Mouse (Mus musculus) forebrain, embryonic 16.5 days (tissue): Measurements from ENCODE around the gene Itga9. TPM values are rescaled to one million over a fixed set of nuclear protein-coding genes. Genes with fewer than 3 reads are reported as not detected.

Source experiments
- ATAC-seq: fragments of 200-750 bp; cut with Nextera tagmentation; 2 replicates; pipeline ENCODE4 v1.8.0; 2017; ENCODE audit warnings: mild to moderate bottlenecking, moderate library complexity
- H3K27ac ChIP-seq: fragments of 300-500 bp; sonication (generic); 2 replicates; pipeline ENCODE4 v1.5.1; 2014; ENCODE audit warnings: low read length, control low read depth
- H3K27me3 ChIP-seq: fragments of 300-500 bp; sonication (generic); replicated peaks from 2 replicates; pipeline ENCODE4 v1.6.1; 2014; ENCODE audit warnings: low read length; ENCODE audit not compliant: control insufficient read depth, insufficient read depth
- H3K36me3 ChIP-seq: fragments of 300-500 bp; sonication (generic); 2 replicates; pipeline ENCODE4 v1.6.1; 2014; ENCODE audit not compliant: control insufficient read depth, insufficient read depth
- H3K4me1 ChIP-seq: fragments of 300-500 bp; sonication (generic); replicated peaks from 2 replicates; pipeline ENCODE4 v1.6.1; 2014; ENCODE audit warnings: low read length; ENCODE audit not compliant: control insufficient read depth, insufficient read depth
- H3K4me2 ChIP-seq: fragments of 300-500 bp; sonication (generic); 2 replicates; pipeline ENCODE4 v1.6.1; 2014; ENCODE audit warnings: mild to moderate bottlenecking, low read length, control low read depth
- H3K4me3 ChIP-seq: fragments of 300-500 bp; sonication (generic); replicated peaks from 2 replicates; pipeline ENCODE4 v1.5.1; 2014; ENCODE audit warnings: mild to moderate bottlenecking, low read length, control low read depth
- H3K9ac ChIP-seq: fragments of 300-500 bp; sonication (generic); replicated peaks from 2 replicates; pipeline ENCODE4 v1.6.1; 2014; ENCODE audit warnings: low read depth, low read length, control low read depth
- H3K9me3 ChIP-seq: fragments of 300-500 bp; sonication (generic); 2 replicates; pipeline ENCODE4 v1.6.1; 2016; ENCODE audit warnings: low read length; ENCODE audit not compliant: control insufficient read depth
- WGBS: fragments of 180-500 bp; shearing (Covaris S2); extraction: QIAGEN DNeasy Blood & Tissue Kit; methylation state at CpG from one replicate; pipeline ENCODE4 v1.1.7; 2014; 5-methylcytosine and 5-hydroxymethylcytosine counted together
- polyA plus RNA-seq: library from polyadenylated mRNA; unstranded; fragments of >200 nt; fragmentation: Nextera tagmentation; extraction: Ambion mirVana; gene quantifications from 2 replicates; pipeline ENCODE4 v1.2.1, GENCODE M21; 2015

Itga9 gene
- polyA plus RNA-seq, 1 experiment from 2014 or later = 1.2 TPM

- Histone ChIP-seq H3K9ac (no peak overlapping the region), H3K27ac (no peak overlapping the region), H3K9me3 (0 out of 2 replicates have a peak, but pooled peaks cover 2% of the 10 kb centered on the region), H3K27me3 (no peaks in the 10 kb centered on the region), H3K36me3 (no peaks in the 10 kb centered on the region), H3K4me3 (no peak overlapping the region), H3K4me2 (no peak overlapping the region), H3K4me1 (no peaks in the 10 kb centered on the region)
- 85% methylated on average over 3 of the region's 3 CpGs for WGBS
- no peak for ATAC-seq
Observed at GRCm38 (mm10) chr9:118913613-118914012, 307.1 kb downstream of the Itga9 start.

- H3K9ac ChIP-seq = no peak overlapping the region
- no peaks in the 10 kb centered on the region for H3K36me3 ChIP-seq
- H3K27ac ChIP-seq = no peak overlapping the region
- H3K4me2 ChIP-seq = no peak overlapping the region
- no peaks in the 10 kb centered on the region for H3K27me3 ChIP-seq
- 0 out of 2 replicates have a peak, but pooled peaks cover 2% of the 10 kb centered on the region for H3K9me3 ChIP-seq
- WGBS = 28% methylated on average over 8 of the region's 8 CpGs
- no peaks in the 10 kb centered on the region; the same call in 1 of the 2 replicates for H3K4me1 ChIP-seq
- ATAC-seq = no peak
- no peak overlapping the region for H3K4me3 ChIP-seq
Observed at GRCm38 (mm10) chr9:118914589-118914988, 308.1 kb downstream of the Itga9 start.

GRCm38 (mm10) chr9:118915290-118915689, 308.8 kb downstream of the Itga9 start:
- Histone ChIP-seq H3K4me3 (no peak overlapping the region), H3K36me3 (no peaks in the 10 kb centered on the region), H3K27me3 (no peaks in the 10 kb centered on the region), H3K9ac (no peak overlapping the region), H3K4me1 (peaks cover 4% of the 10 kb centered on the region), H3K27ac (no peak overlapping the region), H3K4me2 (no peak overlapping the region), H3K9me3 (0 out of 2 replicates have a peak, but pooled peaks cover 2% of the 10 kb centered on the region)
- ATAC-seq = no peak
- 63% methylated on average over 5 of the region's 5 CpGs for WGBS

- Histone ChIP-seq H3K27me3 (no peaks in the 10 kb centered on the region), H3K4me1 (peaks cover 7% of the 10 kb centered on the region), H3K9ac (no peak overlapping the region), H3K4me2 (no peak overlapping the region), H3K4me3 (no peak overlapping the region), H3K27ac (no peak overlapping the region), H3K9me3 (0 out of 2 replicates have a peak, but pooled peaks cover 2% of the 10 kb centered on the region), H3K36me3 (no peaks in the 10 kb centered on the region)
- ATAC-seq = peak; percentile 36
- 59% methylated on average over 16 of the region's 16 CpGs for WGBS
Observed at GRCm38 (mm10) chr9:118919672-118920186, 313.2 kb downstream of the Itga9 start.

- H3K4me3 ChIP-seq = no peak overlapping the region
- no peak; the same call in 1 of the 2 replicates for ATAC-seq
- no peaks in the 10 kb centered on the region for H3K9me3 ChIP-seq
- no peaks in the 10 kb centered on the region for H3K36me3 ChIP-seq
- no peak overlapping the region for H3K4me2 ChIP-seq
- H3K27ac ChIP-seq = no peak overlapping the region
- H3K4me1 ChIP-seq = peaks cover 12% of the 10 kb centered on the region
- H3K9ac ChIP-seq = no peak overlapping the region
- no peaks in the 10 kb centered on the region for H3K27me3 ChIP-seq
- 43% methylated on average over 12 of the region's 12 CpGs for WGBS
Observed at GRCm38 (mm10) chr9:118920798-118921515, 314.5 kb downstream of the Itga9 start.

- Histone ChIP-seq H3K9me3 (no peaks in the 10 kb centered on the region), H3K27me3 (no peaks in the 10 kb centered on the region), H3K9ac (no peak overlapping the region), H3K4me1 (peaks cover 12% of the 10 kb centered on the region), H3K4me3 (no peak overlapping the region), H3K36me3 (no peaks in the 10 kb centered on the region), H3K27ac (no peak overlapping the region), H3K4me2 (no peak overlapping the region)
- ATAC-seq = no peak
- 71% methylated on average over 3 of the region's 3 CpGs for WGBS
Observed at GRCm38 (mm10) chr9:118921926-118922325, 315.4 kb downstream of the Itga9 start.

GRCm38 (mm10) chr9:118924554-118925085, 318.1 kb downstream of the Itga9 start:
- peak overlapping the region; percentile 45; the same call in 1 of the 2 replicates for H3K9ac ChIP-seq
- 17% methylated on average over 16 of the region's 16 CpGs for WGBS

GRCm38 (mm10) chr9:118925286-118926110, 319.0 kb downstream of the Itga9 start:
- no peaks in the 10 kb centered on the region for H3K27me3 ChIP-seq
- H3K4me1 ChIP-seq = peaks cover 23% of the 10 kb centered on the region
- WGBS = 0% methylated on average over 53 of the region's 53 CpGs
- H3K9me3 ChIP-seq = no peaks in the 10 kb centered on the region
- peak overlapping the region; percentile 88 for H3K9ac ChIP-seq
- peak overlapping the region; percentile 98 for H3K4me2 ChIP-seq
- ATAC-seq = peak; percentile 88
- H3K4me3 ChIP-seq = peak overlapping the region; percentile 77
- H3K36me3 ChIP-seq = no peaks in the 10 kb centered on the region
- peak overlapping the region; percentile 89 for H3K27ac ChIP-seq

More at GRCm38 (mm10) chr9:118924554-118925085, 318.1 kb downstream of the Itga9 start:
- H3K36me3 ChIP-seq = no peaks in the 10 kb centered on the region
- peak overlapping the region; percentile 98 for H3K4me2 ChIP-seq
- H3K27me3 ChIP-seq = no peaks in the 10 kb centered on the region
- H3K27ac ChIP-seq = no peak overlapping the region
- no peaks in the 10 kb centered on the region for H3K9me3 ChIP-seq
- H3K4me3 ChIP-seq = peak overlapping the region; percentile 77
- 0 out of 2 replicates have a peak, but pooled peaks have one; percentile 0 for ATAC-seq
- H3K4me1 ChIP-seq = peaks cover 26% of the 10 kb centered on the region
